Mouse (Mus musculus): Measurements from ENCODE around the gene Itgae. TPM values are rescaled to one million over a fixed set of nuclear protein-coding genes. Genes with fewer than 3 reads are reported as not detected.

The Itgae gene
- polyA plus RNA-seq, 1 experiment from 2014 or later: 0.27 TPM

GRCm38 (mm10) chr11:73187231-73187630, 96.8 kb downstream of the Itgae start:
- H3K9me3 ChIP-seq (ENCODE audit: control insufficient read depth, low read length): no peaks in the 10 kb centered on the region
- no peak overlapping the region for H3K4me3 ChIP-seq (ENCODE audit: low read depth, low read length)
- WGBS: 86% methylated on average over 6 of the region's 6 CpGs
- peaks cover 8% of the 10 kb centered on the region; the same call in 1 of the 2 replicates for H3K36me3 ChIP-seq (ENCODE audit: control insufficient read depth, insufficient read depth, low read length)
- H3K27ac ChIP-seq (ENCODE audit: low read depth, low read length): no peak overlapping the region
- no peak for DNase-seq (ENCODE audit: low spot score, missing footprints)
- no peak overlapping the region for H3K4me2 ChIP-seq
- ATAC-seq (ENCODE audit: low FRiP score): no peak
- no peaks in the 10 kb centered on the region for H3K4me1 ChIP-seq (ENCODE audit: control insufficient read depth, insufficient read depth, low read length)
- no peaks in the 10 kb centered on the region for H3K27me3 ChIP-seq (ENCODE audit: control insufficient read depth, insufficient read depth, low read length)
- H3K9ac ChIP-seq (ENCODE audit: low read length): no peak overlapping the region

GRCm38 (mm10) chr11:73193047-73193446, 102.7 kb downstream of the Itgae start:
- Histone ChIP-seq H3K4me1 (ENCODE audit: control insufficient read depth, insufficient read depth, low read length) (no peaks in the 10 kb centered on the region; the same call in 1 of the 2 replicates), H3K27ac (ENCODE audit: low read depth, low read length) (no peak overlapping the region), H3K4me3 (ENCODE audit: low read depth, low read length) (no peak overlapping the region), H3K4me2 (no peak overlapping the region), H3K36me3 (ENCODE audit: control insufficient read depth, insufficient read depth, low read length) (peaks cover 3% of the 10 kb centered on the region; the same call in 1 of the 2 replicates), H3K9me3 (ENCODE audit: control insufficient read depth, low read length) (no peaks in the 10 kb centered on the region), H3K9ac (ENCODE audit: low read length) (no peak overlapping the region), H3K27me3 (ENCODE audit: control insufficient read depth, insufficient read depth, low read length) (no peaks in the 10 kb centered on the region)
- ATAC-seq (ENCODE audit: low FRiP score) (no peak), DNase-seq (ENCODE audit: low spot score, missing footprints) (no peak)
- WGBS: 76% methylated on average over 6 of the region's 6 CpGs

GRCm38 (mm10) chr11:73194444-73194843, 104.1 kb downstream of the Itgae start:
- no peak overlapping the region for H3K9ac ChIP-seq (ENCODE audit: low read length)
- no peaks in the 10 kb centered on the region for H3K9me3 ChIP-seq (ENCODE audit: control insufficient read depth, low read length)
- H3K4me3 ChIP-seq (ENCODE audit: low read depth, low read length): no peak overlapping the region
- ATAC-seq (ENCODE audit: low FRiP score): no peak
- WGBS: 75% methylated on average over 2 of the region's 2 CpGs
- H3K4me1 ChIP-seq (ENCODE audit: control insufficient read depth, insufficient read depth, low read length): peaks cover 3% of the 10 kb centered on the region; the same call in 1 of the 2 replicates
- H3K4me2 ChIP-seq: no peak overlapping the region
- peaks cover 3% of the 10 kb centered on the region; the same call in 1 of the 2 replicates for H3K36me3 ChIP-seq (ENCODE audit: control insufficient read depth, insufficient read depth, low read length)
- H3K27ac ChIP-seq (ENCODE audit: low read depth, low read length): no peak overlapping the region
- no peak for DNase-seq (ENCODE audit: low spot score, missing footprints)
- no peaks in the 10 kb centered on the region for H3K27me3 ChIP-seq (ENCODE audit: control insufficient read depth, insufficient read depth, low read length)

Other genes with a start within 250 kb of the Itgae start
- 0.59 and 0.95 TPM in 2 replicates for gene Atp2a3, start 129.4 kb upstream of the Itgae start, polyA plus RNA-seq (2014; fragmentation: Nextera tagmentation; extraction: Ambion mirVana)
- 1.2 and 1.3 TPM in 2 replicates for gene P2rx1, start 91.5 kb upstream of the Itgae start, polyA plus RNA-seq (2014; fragmentation: Nextera tagmentation; extraction: Ambion mirVana)
- gene Camkk1, start 71.6 kb upstream of the Itgae start, polyA plus RNA-seq (2014; fragmentation: Nextera tagmentation; extraction: Ambion mirVana): 3.7 and 4.2 TPM in 2 replicates
- gene Ncbp3, start 42.8 kb upstream of the Itgae start, polyA plus RNA-seq (2014; fragmentation: Nextera tagmentation; extraction: Ambion mirVana): 10.8 and 11.0 TPM in 2 replicates
- 16.7 and 18.9 TPM in 2 replicates for gene Haspin, start 47.7 kb downstream of the Itgae start, polyA plus RNA-seq (2014; fragmentation: Nextera tagmentation; extraction: Ambion mirVana)
- gene P2rx5, start 69.8 kb downstream of the Itgae start, polyA plus RNA-seq (2014; fragmentation: Nextera tagmentation; extraction: Ambion mirVana): 0.08 and 0.23 TPM in 2 replicates
- gene Emc6, start 86.5 kb downstream of the Itgae start, polyA plus RNA-seq (2014; fragmentation: Nextera tagmentation; extraction: Ambion mirVana): 125 TPM in 2 replicates
- 183 and 189 TPM in 2 replicates for gene Tax1bp3, start 86.5 kb downstream of the Itgae start, polyA plus RNA-seq (2014; fragmentation: Nextera tagmentation; extraction: Ambion mirVana)
- gene Ctns, start 108.5 kb downstream of the Itgae start, polyA plus RNA-seq (2014; fragmentation: Nextera tagmentation; extraction: Ambion mirVana): 19.1 and 21.1 TPM in 2 replicates
- 1.1 TPM in 2 replicates for gene Shpk, start 108.9 kb downstream of the Itgae start, polyA plus RNA-seq (2014; fragmentation: Nextera tagmentation; extraction: Ambion mirVana)
- gene Trpv1, start 143.7 kb downstream of the Itgae start, polyA plus RNA-seq (2014; fragmentation: Nextera tagmentation; extraction: Ambion mirVana): not detected in 2 replicates
- 0.05 TPM in 1 of 2 replicates, not detected in the other for gene Trpv3, start 176.8 kb downstream of the Itgae start, polyA plus RNA-seq (2014; fragmentation: Nextera tagmentation; extraction: Ambion mirVana)
- 0.10 TPM in 1 of 2 replicates, not detected in the other for gene Aspa, start 239.0 kb downstream of the Itgae start, polyA plus RNA-seq (2014; fragmentation: Nextera tagmentation; extraction: Ambion mirVana)
- gene Gm49340, start 239.2 kb downstream of the Itgae start, polyA plus RNA-seq (2014; fragmentation: Nextera tagmentation; extraction: Ambion mirVana): not detected in 2 replicates
- gene Spata22, start 239.2 kb downstream of the Itgae start, polyA plus RNA-seq (2014; fragmentation: Nextera tagmentation; extraction: Ambion mirVana): not detected in 2 replicates

Data from midbrain, embryonic 11.5 days (tissue).